Mouse (Mus musculus) intestine, embryonic 14.5 days (tissue): Measurements from ENCODE around the gene Rnaseh2a. TPM values are rescaled to one million over a fixed set of nuclear protein-coding genes. Genes with fewer than 3 reads are reported as not detected.
A peak's percentile ranks its signal among the peaks of the same experiment; 100 is the strongest.

Source experiments
- ATAC-seq: fragments of 200-750 bp; cut with Nextera tagmentation; replicated peaks from 2 replicates; pipeline ENCODE4 v1.8.0; 2017; ENCODE audit warnings: low read depth, moderate number of reproducible peaks, moderate TSS enrichment, moderate library complexity; ENCODE audit not compliant: low FRiP score, low TSS enrichment
- DNase-seq: peaks from one replicate; pipeline ENCODE4 v3.0.0-alpha.2; 2018; ENCODE audit warnings: low spot score
- H3K27ac ChIP-seq: fragments of 300-500 bp; sonication (generic); 2 replicates; pipeline ENCODE4 v1.5.1; 2014; ENCODE audit warnings: low read depth, mild to moderate bottlenecking, control low read depth
- H3K27me3 ChIP-seq: fragments of 300-500 bp; sonication (generic); replicated peaks from 2 replicates; pipeline ENCODE4 v1.6.1; 2014; ENCODE audit warnings: low read length, control low read depth; ENCODE audit not compliant: control insufficient read depth, insufficient read depth
- H3K36me3 ChIP-seq: fragments of 300-500 bp; sonication (generic); 2 replicates; pipeline ENCODE4 v1.6.1; 2014; ENCODE audit warnings: low read length, control low read depth; ENCODE audit not compliant: control insufficient read depth, insufficient read depth
- H3K4me1 ChIP-seq: fragments of 300-500 bp; sonication (generic); replicated peaks from 2 replicates; pipeline ENCODE4 v1.6.1; 2014; ENCODE audit warnings: low read length, control low read depth, mixed read lengths; ENCODE audit not compliant: control insufficient read depth, insufficient read depth
- H3K4me2 ChIP-seq: fragments of 300-500 bp; sonication (generic); 2 replicates; pipeline ENCODE4 v1.6.1; 2014; ENCODE audit warnings: low read length
- H3K4me3 ChIP-seq: fragments of 300-500 bp; sonication (generic); 2 replicates; pipeline ENCODE4 v1.5.1; 2014; ENCODE audit warnings: low read depth, low read length, control low read depth, mixed read lengths
- H3K9ac ChIP-seq: fragments of 300-500 bp; sonication (generic); 2 replicates; pipeline ENCODE4 v1.6.1; 2014; ENCODE audit warnings: mild to moderate bottlenecking, low read length
- H3K9me3 ChIP-seq: fragments of 300-500 bp; sonication (generic); 2 replicates; pipeline ENCODE4 v1.6.1; 2016; ENCODE audit warnings: low read length, control low read depth; ENCODE audit not compliant: control insufficient read depth
- WGBS: fragments of 180-500 bp; shearing (Covaris S2); extraction: QIAGEN DNeasy Blood & Tissue Kit; methylation state at CpG from one replicate; pipeline ENCODE4 v1.1.7; 2014; 5-methylcytosine and 5-hydroxymethylcytosine counted together
- polyA plus RNA-seq: library from polyadenylated mRNA; unstranded; fragments of >200 nt; fragmentation: Nextera tagmentation; extraction: Ambion mirVana; gene quantifications from 2 replicates; pipeline ENCODE4 v1.2.1, GENCODE M21; 2014

The Rnaseh2a gene
- polyA plus RNA-seq, 1 experiment from 2014 or later, result 132 TPM

DNA sequence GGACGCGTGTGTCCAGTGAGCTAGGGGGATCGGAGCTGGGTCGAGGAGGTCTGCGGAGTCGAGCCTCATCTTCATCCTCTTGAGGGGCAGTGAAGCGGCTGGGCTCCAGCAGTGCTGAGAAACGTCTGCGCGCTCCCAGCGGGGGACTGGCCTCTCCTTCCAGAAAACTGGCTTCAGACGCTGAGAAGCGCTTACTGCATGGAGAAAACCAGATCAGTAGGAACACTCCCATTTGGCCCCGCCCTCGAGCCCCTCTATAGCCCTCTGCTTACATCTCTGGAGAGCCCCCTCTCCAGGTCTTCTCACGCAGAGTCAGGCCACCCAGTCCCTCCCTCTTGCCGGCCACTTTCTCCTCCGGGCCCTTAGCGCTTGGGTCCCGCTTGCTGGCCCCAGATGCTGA lies 51.8 kb downstream of the Rnaseh2a start:
- DNase-seq (no peak), ATAC-seq (no peak)
- H3K4me2 ChIP-seq, result no peak overlapping the region
- H3K9ac ChIP-seq, result no peak overlapping the region
- no peak overlapping the region for H3K27ac ChIP-seq
- no peaks in the 10 kb centered on the region for H3K36me3 ChIP-seq
- H3K9me3 ChIP-seq, result no peaks in the 10 kb centered on the region
- no peak overlapping the region for H3K4me3 ChIP-seq
- no peaks in the 10 kb centered on the region for H3K4me1 ChIP-seq
- peaks cover 30% of the 10 kb centered on the region for H3K27me3 ChIP-seq
- 25% methylated on average over 20 of the region's 20 CpGs for WGBS

DNA sequence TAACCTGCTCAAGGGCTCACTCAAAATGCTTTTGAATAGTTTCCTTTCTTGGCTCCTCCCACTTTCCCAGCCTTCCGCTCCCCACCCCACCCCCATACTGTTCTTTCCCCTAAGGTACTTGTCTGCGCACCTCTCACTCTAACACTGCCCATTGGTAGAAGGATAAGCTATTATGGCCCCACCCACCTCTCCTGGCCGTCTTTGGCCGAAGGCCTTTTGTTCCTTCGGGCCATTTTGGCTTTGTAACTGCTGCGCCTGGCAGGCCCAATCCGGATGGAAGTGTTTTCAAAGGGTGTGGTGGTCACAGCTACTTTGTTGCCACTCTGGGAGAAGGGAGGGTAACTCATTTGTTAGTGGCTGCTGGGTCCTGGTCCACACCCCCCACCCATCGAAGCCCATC lies 54.3 kb downstream of the Rnaseh2a start:
- Histone ChIP-seq H3K4me2 (no peak overlapping the region), H3K4me1 (0 out of 2 replicates have a peak, but pooled peaks cover 4% of the 10 kb centered on the region), H3K9me3 (no peaks in the 10 kb centered on the region), H3K27me3 (peaks cover 54% of the 10 kb centered on the region), H3K36me3 (no peaks in the 10 kb centered on the region), H3K9ac (no peak overlapping the region), H3K27ac (no peak overlapping the region), H3K4me3 (no peak overlapping the region)
- DNase-seq (no peak), ATAC-seq (no peak)
- 84% methylated on average over 8 of the region's 8 CpGs for WGBS

DNA sequence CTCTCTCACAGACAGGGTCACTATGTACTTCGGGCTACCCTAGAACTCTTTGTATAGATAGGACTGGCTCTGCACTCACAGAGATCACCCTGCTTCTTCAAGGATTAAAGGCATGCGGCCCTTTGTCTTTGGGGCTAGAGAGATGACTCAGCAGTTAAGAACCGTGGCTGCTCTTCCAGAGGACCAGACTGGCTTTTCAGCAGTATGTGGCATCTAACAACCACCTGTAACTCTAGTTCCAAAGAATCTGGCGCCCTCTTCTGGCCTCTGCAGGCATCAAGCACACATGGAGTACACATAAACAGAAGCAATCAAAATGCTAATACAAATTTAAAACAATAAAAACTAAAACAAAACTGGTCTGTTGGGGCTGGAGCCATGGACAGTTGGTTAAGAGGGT lies 55.6 kb downstream of the Rnaseh2a start:
- no peak overlapping the region for H3K27ac ChIP-seq
- peaks cover 66% of the 10 kb centered on the region for H3K27me3 ChIP-seq
- no peaks in the 10 kb centered on the region for H3K36me3 ChIP-seq
- DNase-seq (no peak), ATAC-seq (no peak)
- H3K9ac ChIP-seq, result no peak overlapping the region
- 27% methylated on average over 4 of the region's 4 CpGs for WGBS
- no peak overlapping the region for H3K4me3 ChIP-seq
- H3K4me2 ChIP-seq, result peak overlapping the region; percentile 64
- H3K4me1 ChIP-seq, result peaks cover 7% of the 10 kb centered on the region; the same call in 1 of the 2 replicates
- no peaks in the 10 kb centered on the region for H3K9me3 ChIP-seq

DNA sequence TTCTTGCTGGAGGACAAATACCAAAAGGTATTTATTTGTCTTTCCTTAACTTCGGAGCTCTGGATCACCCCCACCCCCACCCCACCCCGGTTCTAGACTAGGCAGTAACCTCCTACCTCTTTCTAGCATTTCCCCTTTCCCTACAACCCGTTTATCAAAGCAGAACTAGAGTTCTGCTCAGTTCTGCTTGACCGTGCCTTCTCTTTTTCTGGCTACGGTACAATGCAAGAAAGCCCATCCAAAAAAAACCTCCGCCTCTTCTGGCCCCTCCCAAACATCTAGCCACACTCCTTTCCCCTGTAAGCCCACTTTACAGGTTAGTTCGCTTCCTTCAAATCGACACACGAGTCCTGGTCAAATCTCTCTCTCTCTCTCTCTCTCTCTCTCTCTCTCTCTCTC lies 56.1 kb downstream of the Rnaseh2a start:
- peak overlapping the region; percentile 64 for H3K4me2 ChIP-seq
- peaks cover 8% of the 10 kb centered on the region; the same call in 1 of the 2 replicates for H3K4me1 ChIP-seq
- no peaks in the 10 kb centered on the region for H3K9me3 ChIP-seq
- WGBS, result 10% methylated on average over 9 of the region's 9 CpGs
- DNase-seq (no peak), ATAC-seq (no peak)
- H3K27ac ChIP-seq, result no peak overlapping the region
- peak overlapping the region; percentile 30 for H3K4me3 ChIP-seq
- H3K27me3 ChIP-seq, result peaks cover 66% of the 10 kb centered on the region
- peak overlapping the region; percentile 2; the same call in 1 of the 2 replicates for H3K9ac ChIP-seq
- no peaks in the 10 kb centered on the region for H3K36me3 ChIP-seq

DNA sequence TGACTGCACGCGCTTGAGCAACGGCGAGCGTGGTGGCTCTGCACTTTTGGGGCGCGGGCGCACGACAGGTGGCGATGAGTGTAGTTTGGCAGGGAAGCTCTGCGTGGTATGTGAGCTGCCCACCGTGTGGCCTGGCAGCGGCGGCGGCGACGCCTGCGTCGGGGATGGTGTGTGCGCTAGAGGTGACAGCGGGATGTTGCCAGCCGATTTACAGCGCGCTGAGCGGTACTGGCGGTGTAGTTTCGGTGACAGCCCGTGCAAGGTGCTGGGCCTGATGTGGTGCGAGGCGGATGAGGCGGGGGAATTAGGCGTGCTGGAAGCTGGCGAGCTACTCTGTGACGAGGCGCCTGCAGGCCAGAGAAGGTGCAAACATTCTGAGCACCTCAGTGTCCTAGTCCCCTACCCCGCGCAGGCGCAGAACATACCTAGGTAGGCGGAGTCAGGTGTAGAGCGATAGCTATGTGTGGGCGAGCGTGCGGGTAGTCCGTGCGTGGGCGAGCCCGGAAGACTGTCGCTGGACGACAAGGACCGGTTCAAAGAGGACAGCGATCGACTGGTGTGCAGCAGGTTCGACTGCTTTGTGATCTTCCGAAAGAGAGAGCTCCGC lies 56.6 kb downstream of the Rnaseh2a start:
- H3K4me2 ChIP-seq, result peak overlapping the region; percentile 64
- no peaks in the 10 kb centered on the region for H3K36me3 ChIP-seq
- DNase-seq, result peak; percentile 75
- WGBS, result under 1% methylated on average over 55 of the region's 55 CpGs
- no peak overlapping the region for H3K27ac ChIP-seq
- peak overlapping the region; percentile 30 for H3K4me3 ChIP-seq
- H3K9ac ChIP-seq, result peak overlapping the region; percentile 2; the same call in 1 of the 2 replicates
- H3K9me3 ChIP-seq, result no peaks in the 10 kb centered on the region
- peak; percentile 72 for ATAC-seq
- H3K27me3 ChIP-seq, result peaks cover 65% of the 10 kb centered on the region
- peaks cover 8% of the 10 kb centered on the region; the same call in 1 of the 2 replicates for H3K4me1 ChIP-seq

DNA sequence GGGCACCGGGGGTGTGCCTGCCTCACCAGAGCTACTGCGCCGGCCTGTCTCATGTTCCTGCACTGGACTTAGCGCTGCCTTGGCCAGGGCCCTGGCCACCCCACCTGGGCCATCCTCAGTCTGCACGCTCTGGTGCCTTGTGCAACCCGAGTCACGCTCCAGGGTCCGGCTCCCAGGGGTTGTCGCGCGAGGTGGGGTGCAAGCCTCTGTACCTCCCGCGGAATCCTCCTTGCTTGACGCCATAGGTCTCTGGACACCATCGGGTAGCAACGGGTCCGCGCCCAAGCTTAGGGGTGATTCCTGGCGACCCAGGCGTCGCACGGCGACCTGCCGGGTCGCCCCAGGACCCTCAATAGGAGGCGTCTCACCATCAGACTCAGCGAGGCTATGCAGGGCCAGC lies 57.2 kb downstream of the Rnaseh2a start:
- 26% methylated on average over 26 of the region's 27 CpGs for WGBS
- ATAC-seq (no peak), DNase-seq (no peak)
- H3K9ac ChIP-seq, result no peak overlapping the region
- H3K4me1 ChIP-seq, result peaks cover 8% of the 10 kb centered on the region; the same call in 1 of the 2 replicates
- H3K27me3 ChIP-seq, result peaks cover 63% of the 10 kb centered on the region
- H3K36me3 ChIP-seq, result no peaks in the 10 kb centered on the region
- H3K4me2 ChIP-seq, result peak overlapping the region; percentile 64
- peak overlapping the region; percentile 30 for H3K4me3 ChIP-seq
- H3K27ac ChIP-seq, result no peak overlapping the region
- no peaks in the 10 kb centered on the region for H3K9me3 ChIP-seq

DNA sequence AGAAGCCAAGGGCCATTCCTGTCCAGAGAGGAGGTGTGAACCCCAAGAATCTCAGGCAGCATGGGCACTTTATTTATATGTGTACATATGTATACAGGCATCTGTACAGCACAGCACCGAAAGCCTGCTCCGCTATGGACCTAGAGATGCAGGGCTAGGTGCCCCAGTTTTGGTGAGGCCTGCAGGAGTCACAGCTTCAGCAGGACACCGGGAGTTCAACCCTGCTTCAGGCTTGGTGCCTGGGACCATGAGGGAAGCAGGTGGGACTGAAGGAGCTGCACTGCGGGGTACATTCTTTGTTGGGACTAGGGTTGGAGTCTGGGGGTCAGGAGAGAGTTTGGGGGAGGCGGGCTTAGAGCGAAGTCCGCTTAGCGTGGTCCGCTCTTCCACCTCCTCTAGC lies 57.7 kb downstream of the Rnaseh2a start:
- Histone ChIP-seq H3K36me3 (no peaks in the 10 kb centered on the region), H3K9me3 (no peaks in the 10 kb centered on the region), H3K9ac (no peak overlapping the region), H3K4me2 (no peak overlapping the region), H3K27ac (no peak overlapping the region), H3K27me3 (peaks cover 58% of the 10 kb centered on the region), H3K4me3 (no peak overlapping the region), H3K4me1 (peaks cover 8% of the 10 kb centered on the region; the same call in 1 of the 2 replicates)
- ATAC-seq (no peak), DNase-seq (no peak)
- 82% methylated on average over 9 of the region's 9 CpGs for WGBS

DNA sequence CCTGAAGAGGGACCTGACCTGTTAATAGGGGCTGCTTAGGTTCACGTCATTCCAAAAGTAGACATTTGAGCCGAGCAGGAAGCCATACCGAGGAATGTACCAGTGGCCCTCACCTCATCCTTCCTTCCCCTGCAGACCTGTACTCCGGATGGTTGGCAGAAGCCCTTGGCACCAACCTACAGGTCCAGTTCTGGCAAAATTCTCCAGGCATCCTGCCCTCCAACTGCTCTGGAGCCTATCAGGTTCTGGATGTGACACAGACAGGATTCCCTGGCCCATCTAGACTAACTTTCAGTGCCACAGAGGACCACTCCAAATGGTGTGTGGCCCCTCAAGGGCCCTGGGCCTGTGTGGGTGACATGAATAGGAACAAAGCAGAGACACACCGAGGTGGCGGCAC lies 59.0 kb downstream of the Rnaseh2a start:
- DNase-seq, result no peak
- H3K4me1 ChIP-seq, result peaks cover 8% of the 10 kb centered on the region; the same call in 1 of the 2 replicates
- no peak overlapping the region for H3K27ac ChIP-seq
- no peak overlapping the region for H3K4me3 ChIP-seq
- ATAC-seq, result no peak
- WGBS, result 81% methylated on average over 6 of the region's 6 CpGs
- H3K36me3 ChIP-seq, result no peaks in the 10 kb centered on the region
- peaks cover 49% of the 10 kb centered on the region for H3K27me3 ChIP-seq
- H3K9me3 ChIP-seq, result no peaks in the 10 kb centered on the region
- no peak overlapping the region for H3K9ac ChIP-seq
- no peak overlapping the region for H3K4me2 ChIP-seq

DNA sequence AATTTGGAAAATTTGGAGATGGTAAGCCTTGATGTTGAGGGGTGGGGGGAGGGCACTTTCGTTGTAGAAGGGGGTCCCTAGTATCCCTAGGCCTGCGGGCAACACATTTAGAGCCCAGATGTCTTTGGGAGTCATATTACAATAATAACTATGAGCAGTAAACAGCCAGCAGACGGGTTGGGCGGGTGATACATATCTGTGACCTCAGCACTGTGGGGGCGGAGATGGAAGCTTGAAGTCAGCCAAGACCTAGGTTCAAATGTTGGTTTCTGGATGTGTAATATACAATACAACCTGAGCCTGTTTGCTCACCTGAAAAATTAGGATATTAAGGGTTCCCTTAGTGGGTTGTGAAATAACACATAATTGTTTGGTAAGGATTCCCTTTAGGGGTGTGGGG lies 59.6 kb downstream of the Rnaseh2a start:
- H3K4me1 ChIP-seq, result peaks cover 8% of the 10 kb centered on the region; the same call in 1 of the 2 replicates
- no peak overlapping the region for H3K4me3 ChIP-seq
- H3K27me3 ChIP-seq, result peaks cover 49% of the 10 kb centered on the region
- H3K9ac ChIP-seq, result no peak overlapping the region
- no peaks in the 10 kb centered on the region for H3K9me3 ChIP-seq
- DNase-seq (no peak), ATAC-seq (no peak)
- no peak overlapping the region for H3K27ac ChIP-seq
- H3K36me3 ChIP-seq, result no peaks in the 10 kb centered on the region
- WGBS, result 73% methylated on average over 5 of the region's 5 CpGs
- H3K4me2 ChIP-seq, result no peak overlapping the region
